In the genomic region with DNA sequence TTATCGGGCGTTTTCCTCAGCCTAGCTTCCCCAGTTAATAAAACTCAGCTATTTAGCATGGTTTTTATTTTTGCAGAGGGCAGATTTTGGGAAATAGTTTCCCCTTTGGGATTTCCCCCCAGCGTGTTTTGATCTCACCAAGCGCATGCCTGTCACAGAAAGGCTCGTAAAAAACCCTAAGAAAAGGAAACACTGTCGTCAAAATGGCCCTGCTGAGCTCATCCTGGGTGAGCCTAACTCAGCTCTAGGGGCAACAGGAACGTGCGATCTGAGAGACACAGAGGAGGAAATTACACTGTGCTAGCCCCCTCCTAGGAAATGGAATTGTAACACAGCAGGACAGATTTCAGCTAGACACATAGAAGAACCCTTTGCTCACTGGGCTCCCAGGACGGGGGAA, we compare ENCODE assay signal across 20 mouse cellular contexts. TPM values are rescaled to one million over a fixed set of nuclear protein-coding genes. Genes with fewer than 3 reads are reported as not detected.
A peak's percentile ranks its signal among the peaks of the same experiment; 100 is the strongest.
DNase-seq lines count a peak whose midpoint lies in the region; ATAC-seq lines count a peak whose summit lies in the region.
"Had no signal": no experiment of that assay in that cellular context is flagged by ENCODE, and none has a peak within 500 bp of the region (broad histone marks: within the 10 kb centered on the region; RNA-seq: fewer than 3 reads in every experiment).

No protein-coding gene starts in this region.

- H3K4me1 ChIP-seq in hindbrain, embryonic 14.5 days (replicated peaks; ENCODE audit: control insufficient read depth, insufficient read depth, low read length) = peaks cover 17% of the 10 kb centered on the region
- H3K4me1 ChIP-seq in hindbrain, embryonic 13.5 days (replicated peaks) = peaks cover 25% of the 10 kb centered on the region
- peaks cover 29% of the 10 kb centered on the region for H3K4me1 ChIP-seq in limb, embryonic 12.5 days (replicated peaks)
- H3K4me1 ChIP-seq in limb, embryonic 10.5 days = peaks cover 26% of the 10 kb centered on the region
- peaks cover 32% of the 10 kb centered on the region for H3K4me1 ChIP-seq in limb, embryonic 15.5 days
- peaks cover 35% of the 10 kb centered on the region for H3K4me1 ChIP-seq in neural tube, embryonic 15.5 days

- H3K9ac ChIP-seq in hindbrain, embryonic 14.5 days = no peak overlapping the region
- no peak overlapping the region for H3K9ac ChIP-seq in hindbrain, embryonic 13.5 days
- H3K9ac ChIP-seq in limb, embryonic 12.5 days (replicated peaks) = no peak overlapping the region
- no peak overlapping the region for H3K9ac ChIP-seq in limb, embryonic 15.5 days
- H3K9ac ChIP-seq in neural tube, embryonic 15.5 days (replicated peaks) = no peak overlapping the region

- H3K4me3 ChIP-seq in hindbrain, embryonic 14.5 days (replicated peaks; ENCODE audit: low read length) = no peak overlapping the region
- H3K4me3 ChIP-seq in hindbrain, embryonic 13.5 days = no peak overlapping the region
- no peak overlapping the region for H3K4me3 ChIP-seq in limb, embryonic 12.5 days (replicated peaks)
- H3K4me3 ChIP-seq in limb, embryonic 10.5 days = no peak overlapping the region
- H3K4me3 ChIP-seq in limb, embryonic 15.5 days = no peak overlapping the region
- no peak overlapping the region for H3K4me3 ChIP-seq in neural tube, embryonic 15.5 days (replicated peaks)
- H3K4me3 ChIP-seq: erythroblast, embryonic 14.5 days had no signal

- no peak for DNase-seq in hindbrain, embryonic 14.5 days (ENCODE audit: low spot score)
- DNase-seq in limb, embryonic 10.5 days (ENCODE audit: low spot score) = no peak
- no peak for DNase-seq in right cerebral cortex, postnatal 25 days
- DNase-seq: adrenal gland, postnatal 36 days; cerebellum, adult 2 months; cerebellum, postnatal 36 days; gastrocnemius, postnatal 14 days; heart, adult 18-20 months; heart, postnatal 36 days; kidney, postnatal 10 days; right cerebral cortex, postnatal 14 days; thymus, adult 2 months had no signal

- no peaks in the 10 kb centered on the region for H3K27me3 ChIP-seq in hindbrain, embryonic 14.5 days (ENCODE audit: control insufficient read depth, insufficient read depth, low read length)
- no peaks in the 10 kb centered on the region for H3K27me3 ChIP-seq in hindbrain, embryonic 13.5 days
- no peaks in the 10 kb centered on the region for H3K27me3 ChIP-seq in limb, embryonic 12.5 days
- no peaks in the 10 kb centered on the region for H3K27me3 ChIP-seq in limb, embryonic 10.5 days (ENCODE audit: low read depth, poor library complexity, severe bottlenecking)
- no peaks in the 10 kb centered on the region for H3K27me3 ChIP-seq in limb, embryonic 15.5 days
- H3K27me3 ChIP-seq in neural tube, embryonic 15.5 days (replicated peaks) = no peaks in the 10 kb centered on the region

- H3K36me3 ChIP-seq in hindbrain, embryonic 14.5 days (replicated peaks; ENCODE audit: control insufficient read depth, insufficient read depth) = peaks cover 8% of the 10 kb centered on the region; the same call in 1 of the 2 replicates
- peaks cover 4% of the 10 kb centered on the region for H3K36me3 ChIP-seq in hindbrain, embryonic 13.5 days
- no peaks in the 10 kb centered on the region for H3K36me3 ChIP-seq in limb, embryonic 12.5 days
- H3K36me3 ChIP-seq in limb, embryonic 10.5 days = no peaks in the 10 kb centered on the region
- no peaks in the 10 kb centered on the region for H3K36me3 ChIP-seq in limb, embryonic 15.5 days
- H3K36me3 ChIP-seq in neural tube, embryonic 15.5 days = 0 out of 2 replicates have a peak, but pooled peaks cover 2% of the 10 kb centered on the region

- peak overlapping the region; percentile 38; the same call in 1 of the 2 replicates for H3K27ac ChIP-seq in hindbrain, embryonic 14.5 days
- no peak overlapping the region for H3K27ac ChIP-seq in hindbrain, embryonic 13.5 days
- H3K27ac ChIP-seq in limb, embryonic 12.5 days = no peak overlapping the region
- no peak overlapping the region for H3K27ac ChIP-seq in limb, embryonic 10.5 days
- 0 out of 2 replicates have a peak overlapping the region, but pooled peaks have one; percentile 18 for H3K27ac ChIP-seq in limb, embryonic 15.5 days
- peak overlapping the region; percentile 71 for H3K27ac ChIP-seq in neural tube, embryonic 15.5 days (replicated peaks)

- no peaks in the 10 kb centered on the region for H3K9me3 ChIP-seq in hindbrain, embryonic 14.5 days (ENCODE audit: control insufficient read depth, low read length)
- no peaks in the 10 kb centered on the region for H3K9me3 ChIP-seq in hindbrain, embryonic 13.5 days
- H3K9me3 ChIP-seq in limb, embryonic 12.5 days = no peaks in the 10 kb centered on the region
- H3K9me3 ChIP-seq in limb, embryonic 10.5 days (replicated peaks) = no peaks in the 10 kb centered on the region
- no peaks in the 10 kb centered on the region for H3K9me3 ChIP-seq in limb, embryonic 15.5 days
- no peaks in the 10 kb centered on the region for H3K9me3 ChIP-seq in neural tube, embryonic 15.5 days (replicated peaks)

- 41% methylated on average over 9 of the region's 9 CpGs for WGBS in hindbrain, embryonic 14.5 days
- WGBS in hindbrain, embryonic 13.5 days = 34% methylated on average over 9 of the region's 9 CpGs
- WGBS in limb, embryonic 12.5 days = 13% methylated on average over 9 of the region's 9 CpGs
- WGBS in limb, embryonic 10.5 days = 31% methylated on average over 9 of the region's 9 CpGs
- 13% methylated on average over 9 of the region's 9 CpGs for WGBS in limb, embryonic 15.5 days
- 9% methylated on average over 9 of the region's 9 CpGs for WGBS in neural tube, embryonic 15.5 days

- ATAC-seq in hindbrain, embryonic 14.5 days (ENCODE audit: low FRiP score) = no peak
- ATAC-seq in hindbrain, embryonic 13.5 days (ENCODE audit: low FRiP score) = no peak
- no peak for ATAC-seq in limb, embryonic 12.5 days (ENCODE audit: insufficient number of reproducible peaks, insufficient read depth, low FRiP score, low TSS enrichment, low read depth)
- ATAC-seq in limb, embryonic 15.5 days (ENCODE audit: insufficient number of reproducible peaks, low FRiP score, low TSS enrichment, low read depth) = no peak
- peak; percentile 54 for ATAC-seq in neural tube, embryonic 15.5 days (ENCODE audit: low FRiP score)
- ATAC-seq in inflammation-experienced regulatory T-cells, adult 6 months = no peak
- ATAC-seq: forebrain, embryonic 14.5 days; lung, postnatal 0 days had no signal

- no peak overlapping the region for H3K4me2 ChIP-seq in hindbrain, embryonic 14.5 days (replicated peaks)
- H3K4me2 ChIP-seq in hindbrain, embryonic 13.5 days = no peak overlapping the region
- peak overlapping the region; percentile 33 for H3K4me2 ChIP-seq in limb, embryonic 12.5 days
- H3K4me2 ChIP-seq in limb, embryonic 15.5 days = peak overlapping the region; percentile 25; the same call in 1 of the 2 replicates
- H3K4me2 ChIP-seq in neural tube, embryonic 15.5 days = peak overlapping the region; percentile 11

RNA-seq across cellular contexts. Expression of gene Wwc1, which starts 51.4 kb away (rescaled TPM):
- polyA plus RNA-seq in hindbrain, embryonic 14.5 days (2014; fragmentation: Nextera tagmentation; extraction: Ambion mirVana) = 9.3 and 10.1 TPM in 2 replicates
- polyA plus RNA-seq in hindbrain, embryonic 13.5 days (2015; fragmentation: Nextera tagmentation; extraction: Ambion mirVana) = 6.7 and 7.1 TPM in 2 replicates
- polyA plus RNA-seq in limb, embryonic 12.5 days (2016; fragmentation: Nextera tagmentation; extraction: Ambion mirVana) = 3.5 and 5.3 TPM in 2 replicates
- polyA plus RNA-seq in limb, embryonic 10.5 days (2016; fragmentation: Nextera tagmentation; extraction: Ambion mirVana) = 1.9 and 2.2 TPM in 2 replicates
- 6.0 TPM in 2 replicates for polyA plus RNA-seq in limb, embryonic 15.5 days (2015; fragmentation: Nextera tagmentation; extraction: Ambion mirVana)
- 4.6 and 7.0 TPM in 2 replicates for polyA plus RNA-seq in neural tube, embryonic 15.5 days (2015; fragmentation: Nextera tagmentation; extraction: Ambion mirVana)
- under 1 TPM in 2 of 3 experiments, not detected in 1; 0.12 to 0.17 TPM for polyA plus RNA-seq in inflammation-experienced regulatory T-cells, adult 6 months (2017; shearing (Covaris generic))

Comparison
In these comparisons a context has a peak if more than half of its experiments do, and no peak if none do; other contexts are left out.
1. H3K27ac ChIP-seq: peak in hindbrain, embryonic 14.5 days (single experiment), limb, embryonic 15.5 days (single experiment) and neural tube, embryonic 15.5 days (single experiment); none in hindbrain, embryonic 13.5 days (single experiment), limb, embryonic 12.5 days (single experiment) and limb, embryonic 10.5 days (single experiment).
2. H3K4me2 ChIP-seq: peak in limb, embryonic 12.5 days (single experiment), limb, embryonic 15.5 days (single experiment) and neural tube, embryonic 15.5 days (single experiment); none in hindbrain, embryonic 14.5 days (single experiment) and hindbrain, embryonic 13.5 days (single experiment).